Mouse (Mus musculus): ENCODE results near the gene Cacnb1. TPM values are rescaled to one million over a fixed set of nuclear protein-coding genes. Genes with fewer than 3 reads are reported as not detected.

The Cacnb1 gene
- 100 to 1,000 TPM; 154 to 170 TPM for total RNA-seq (2021)
- long read RNA-seq, experiment 1, transcript Cacnb1-205 (13 exons, 1,745 nt), result minor isoform, 14 of 74 reads
- long read RNA-seq, experiment 1, transcript Cacnb1-201 (14 exons, 3,396 nt), result major isoform, 26 of 74 reads
- long read RNA-seq, experiment 1, partial matches to known transcripts, result 11 of 74 reads
- long read RNA-seq, experiment 1, other reads (novel, unspliced or antisense), result 21 of 74 reads
- long read RNA-seq, experiment 2, transcript Cacnb1-201 (14 exons, 3,396 nt), result minor isoform, 17 of 83 reads
- long read RNA-seq, experiment 2, transcript Cacnb1-205 (13 exons, 1,745 nt), result major isoform, 22 of 83 reads
- long read RNA-seq, experiment 2, partial matches to known transcripts, result 9 of 83 reads
- long read RNA-seq, experiment 2, other reads (novel, unspliced or antisense), result 34 of 83 reads

DNA sequence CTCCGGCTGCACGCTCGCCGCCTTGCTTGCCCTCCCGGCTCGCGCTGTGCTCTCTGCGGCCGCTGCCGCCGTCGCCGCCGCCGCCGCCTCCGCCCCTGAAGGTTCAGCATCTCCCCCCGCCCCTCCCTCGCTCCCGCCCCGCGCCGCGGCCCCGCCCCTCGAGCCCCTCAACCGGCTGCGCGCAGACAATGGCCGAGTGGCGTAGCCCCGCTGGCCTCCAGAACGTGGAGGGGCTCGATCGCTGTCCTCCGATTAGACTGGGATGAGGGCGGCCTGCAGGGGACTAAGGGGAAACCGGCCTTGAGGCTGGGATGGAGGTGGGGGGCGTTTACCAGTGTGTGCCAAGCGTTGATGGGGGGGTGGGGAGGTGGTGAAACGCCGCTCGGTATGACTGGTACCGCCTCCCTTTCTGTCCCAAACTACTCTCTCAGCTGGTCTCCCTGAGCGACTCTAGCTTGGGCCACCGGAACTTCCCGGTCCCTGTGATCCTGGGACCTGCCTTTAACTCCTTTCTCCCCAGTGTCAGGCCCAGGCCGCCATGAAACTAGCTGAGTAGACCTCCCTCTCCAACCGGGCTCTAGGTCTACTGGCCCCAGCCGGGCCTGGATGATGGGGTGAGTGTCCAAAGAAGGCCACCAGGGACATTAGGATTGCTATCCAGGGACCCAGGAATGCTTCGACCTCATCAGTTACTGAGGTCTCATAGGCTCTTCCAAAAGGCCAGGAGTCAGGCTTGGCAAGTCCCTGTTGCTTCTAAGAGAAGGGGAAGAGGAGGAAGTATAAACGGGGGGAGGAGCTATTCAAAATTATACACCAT lies at the start of gene Cacnb1:
Gene Cacnb1 (minus strand): TSS at position 480 of the 817 bp plus-strand sequence.
- peak in 1 of 2 experiments; percentile 63 for DNase-seq (ENCODE audit: low spot score in 2 of 2)

GRCm38 (mm10) chr11:98067255-98067654 lies 44.4 kb upstream of the Cacnb1 start:
- no peak for DNase-seq (ENCODE audit: low spot score in 2 of 2)

DNA sequence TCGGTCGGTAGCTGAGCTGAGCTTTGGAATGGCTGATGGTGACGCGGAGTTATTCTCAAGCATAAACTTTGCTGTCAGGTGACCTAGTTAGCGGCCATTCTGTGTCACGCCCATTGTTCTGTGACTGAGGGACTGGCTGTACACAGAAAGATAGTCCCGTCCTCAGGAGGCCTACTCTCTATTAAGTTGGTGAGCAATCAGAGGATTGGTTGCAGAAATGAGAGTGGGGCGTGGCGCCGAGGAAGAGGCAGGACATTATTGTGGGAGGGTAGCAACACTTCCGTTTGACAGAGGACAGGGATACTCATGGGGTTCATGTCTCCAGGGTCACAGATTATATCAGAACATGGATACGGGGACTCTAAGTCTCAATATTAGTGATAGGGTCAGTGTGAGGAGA lies 43.4 kb upstream of the Cacnb1 start:
- no peak for DNase-seq (ENCODE audit: low spot score in 2 of 2)

DNA sequence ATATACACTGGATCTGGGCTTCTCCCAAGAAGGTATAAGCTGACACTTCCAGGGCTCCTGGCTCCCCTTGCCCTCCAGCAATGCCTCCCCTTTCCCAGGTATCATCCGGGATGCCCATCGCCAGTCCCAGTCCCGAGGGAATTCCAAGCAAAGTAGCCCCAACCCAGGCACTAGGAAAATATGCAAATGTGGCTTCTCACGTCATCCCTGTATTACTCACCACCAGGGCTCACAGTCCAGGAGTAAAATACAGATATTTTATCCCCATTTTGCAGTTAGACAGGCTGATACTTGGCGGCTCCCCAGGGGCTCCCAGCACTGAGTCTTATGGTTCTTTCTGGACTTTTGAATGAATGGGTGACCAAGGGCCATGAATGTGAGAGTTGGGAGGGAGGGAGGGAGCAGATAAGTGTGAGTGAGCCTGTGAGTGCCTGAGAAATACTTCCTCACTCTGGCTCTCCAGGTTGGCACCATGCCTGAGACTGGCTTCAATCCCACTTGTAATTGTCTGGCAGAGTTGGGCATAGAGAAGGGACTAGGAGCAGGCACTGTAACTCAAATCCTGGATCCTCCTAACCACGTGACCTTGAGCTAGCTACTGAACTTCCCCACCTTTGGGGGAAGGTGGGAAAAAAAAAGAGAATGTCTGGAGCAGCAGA lies 39.2 kb upstream of the Cacnb1 start:
- peak in 1 of 2 experiments; percentile 70 for DNase-seq (ENCODE audit: low spot score in 2 of 2)

GRCm38 (mm10) chr11:98061441-98061840 lies 38.6 kb upstream of the Cacnb1 start:
- DNase-seq (ENCODE audit: low spot score in 2 of 2), result no peak

DNA sequence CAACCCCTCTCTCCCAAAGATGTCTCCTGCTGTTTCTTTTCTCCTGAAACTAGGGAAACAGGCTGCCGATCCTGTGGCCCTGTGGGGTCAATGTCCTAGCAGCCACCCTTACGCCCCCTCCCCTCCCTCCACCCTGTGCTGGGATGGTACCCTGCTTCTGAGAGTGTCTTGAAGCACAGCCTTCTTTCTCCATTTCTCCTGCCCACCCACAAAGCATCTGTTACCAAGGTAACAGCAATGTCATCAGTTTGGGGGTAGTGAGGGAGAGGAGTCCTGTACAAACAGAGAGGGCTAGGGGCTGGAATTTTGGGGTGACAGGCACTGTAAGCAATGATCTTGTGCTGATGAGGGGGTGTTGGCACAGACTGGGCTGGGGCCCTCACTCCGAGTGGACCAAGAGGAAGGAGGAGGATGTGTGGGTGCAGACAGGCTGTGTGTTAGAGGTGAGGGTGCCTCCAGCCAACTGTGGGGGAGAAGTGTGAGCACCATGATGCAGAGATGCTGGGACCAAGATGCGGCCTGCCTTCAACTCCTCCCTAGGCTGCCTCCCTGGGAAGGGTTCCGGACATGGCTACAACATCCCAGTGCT lies 37.4 kb upstream of the Cacnb1 start:
- peak; percentile 50 to 68 for DNase-seq (ENCODE audit: low spot score in 2 of 2)

- peak; percentile 31 to 47 for DNase-seq (ENCODE audit: low spot score in 2 of 2)
Measured at GRCm38 (mm10) chr11:98059662-98060061, 36.8 kb upstream of the Cacnb1 start.

DNA sequence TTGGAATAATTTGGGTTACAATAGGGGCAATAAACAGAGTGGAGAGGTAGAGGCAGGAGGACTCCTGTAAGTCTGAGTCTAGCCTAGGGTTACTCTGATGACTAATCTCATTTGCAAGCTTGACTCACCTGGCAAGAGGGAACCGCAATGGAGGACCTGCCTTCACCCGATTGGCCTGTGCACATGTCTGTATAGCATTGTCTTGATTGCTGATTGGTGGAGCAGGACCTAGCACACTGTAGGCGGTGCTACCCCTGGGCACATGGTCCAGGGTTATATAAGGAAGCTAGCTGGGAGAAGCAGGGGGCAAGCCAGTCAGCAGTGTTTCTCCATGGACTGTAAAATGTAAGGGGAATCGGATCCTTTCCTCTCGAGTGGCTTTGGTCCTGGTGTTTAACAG lies 35.2 kb upstream of the Cacnb1 start:
- DNase-seq (ENCODE audit: low spot score in 2 of 2), result no peak

- DNase-seq (ENCODE audit: low spot score in 2 of 2), result peak; percentile 44 to 62
Measured at GRCm38 (mm10) chr11:98057466-98057865, 34.6 kb upstream of the Cacnb1 start.

GRCm38 (mm10) chr11:98052989-98053834 lies 30.4 kb upstream of the Cacnb1 start, which contains the start of gene Stac2:
Gene Stac2 (minus strand): TSS chr11:98053462.
- DNase-seq (ENCODE audit: low spot score in 2 of 2), result peak; percentile 66 to 77

DNA sequence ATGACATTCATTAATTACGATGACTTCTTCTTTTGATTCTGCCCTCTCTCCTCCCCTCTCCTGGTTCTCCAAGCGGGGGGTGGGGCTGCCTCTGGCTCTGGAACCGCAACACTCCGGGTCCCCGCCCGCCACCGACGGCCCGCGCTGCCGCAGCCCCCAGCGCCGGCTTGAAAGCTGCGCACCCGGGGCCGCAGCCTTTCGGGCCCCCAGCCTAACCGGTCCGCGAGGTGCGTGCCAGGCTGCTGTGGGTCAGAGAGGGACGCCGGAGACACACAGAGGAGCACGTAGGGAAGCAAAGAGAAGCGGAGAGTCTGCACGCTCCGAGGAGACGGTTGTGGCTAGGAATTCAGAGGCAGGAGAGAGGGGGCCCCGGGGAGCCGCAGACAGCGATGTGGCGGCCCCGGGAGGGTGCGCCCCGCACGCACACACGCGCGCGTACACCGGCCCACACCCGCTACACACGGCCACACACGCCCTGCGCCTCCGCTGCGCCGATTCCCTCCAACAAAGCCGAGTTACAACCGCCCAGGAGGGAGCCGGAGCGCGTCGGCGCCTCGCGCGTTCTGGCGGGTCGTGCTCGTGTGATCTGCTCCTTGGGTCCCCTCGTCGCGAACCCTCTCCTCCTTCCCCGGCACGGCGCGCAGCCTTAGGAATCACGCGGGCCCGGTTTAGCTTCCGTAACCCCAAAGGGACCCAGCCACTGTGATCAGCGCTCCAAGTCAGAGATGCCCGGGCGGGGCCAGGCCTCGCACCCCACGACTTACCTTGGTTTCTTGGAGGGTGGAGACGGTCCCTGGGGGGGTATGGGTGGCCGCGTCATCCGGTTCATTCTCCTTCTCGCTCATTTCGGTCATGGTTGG lies 29.5 kb upstream of the Cacnb1 start:
- peak; percentile 36 to 60 for DNase-seq (ENCODE audit: low spot score in 2 of 2)

DNA sequence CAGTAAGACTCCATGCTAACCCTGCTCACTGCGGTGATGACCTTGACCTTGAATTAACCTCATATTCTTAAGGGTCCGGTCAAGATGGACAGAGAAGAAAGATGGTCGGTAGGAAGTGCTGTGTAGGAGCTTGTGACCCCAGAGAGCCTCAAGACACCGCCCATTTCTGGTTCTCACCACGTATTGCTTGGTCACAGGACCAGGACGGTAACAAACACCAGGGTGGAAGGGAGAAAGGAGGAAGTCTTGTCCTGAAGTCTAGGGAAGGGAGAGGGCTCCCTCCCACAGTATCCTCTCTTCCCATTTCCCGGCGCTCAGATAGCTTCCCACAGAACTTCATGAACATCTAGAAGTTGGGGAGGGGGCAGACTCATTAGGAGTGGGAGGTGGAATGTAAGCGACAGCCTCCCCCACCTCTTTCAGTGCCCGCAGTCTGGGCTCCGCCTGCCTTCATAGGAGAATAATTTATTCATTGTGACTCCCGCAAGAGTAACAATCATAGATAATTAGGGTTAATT lies 28.8 kb upstream of the Cacnb1 start:
- DNase-seq (ENCODE audit: low spot score in 2 of 2), result no peak

DNA sequence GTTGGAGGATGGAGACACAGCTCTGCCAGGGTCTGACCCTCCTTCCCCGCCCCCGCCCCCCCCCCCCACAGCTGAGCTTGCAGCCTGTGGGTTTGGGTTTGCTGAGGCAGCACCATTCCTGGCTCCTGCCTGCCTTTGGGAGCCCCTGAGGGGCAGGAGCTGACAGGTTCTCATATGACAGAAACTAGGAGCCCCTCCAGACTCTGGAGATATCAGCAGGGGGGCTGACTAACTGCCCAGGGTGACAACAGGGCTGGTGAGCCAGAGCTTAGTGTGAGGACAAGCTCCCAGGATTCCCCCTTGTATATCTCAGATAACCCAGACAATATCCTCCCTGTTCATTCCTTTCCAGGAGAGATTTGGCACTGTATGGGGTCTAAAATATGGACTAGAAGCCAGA lies 28.1 kb upstream of the Cacnb1 start:
- no peak for DNase-seq (ENCODE audit: low spot score in 2 of 2)

DNA sequence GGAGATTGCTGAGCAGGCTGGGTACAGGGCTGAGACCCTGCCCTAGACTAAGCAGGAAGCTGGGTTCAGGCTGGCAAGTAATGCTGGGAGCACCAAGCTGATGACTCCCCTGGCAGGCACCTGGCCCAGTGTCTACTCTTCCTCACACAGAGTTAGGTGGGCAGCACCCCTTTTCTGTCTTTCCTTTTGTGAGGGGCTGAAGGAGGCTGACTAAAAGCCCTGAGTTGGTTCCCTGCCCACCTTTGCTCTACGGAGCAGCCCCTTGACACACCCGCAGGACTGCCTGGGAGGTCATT lies 27.6 kb upstream of the Cacnb1 start:
- DNase-seq (ENCODE audit: low spot score in 2 of 2), result no peak

GRCm38 (mm10) chr11:98049672-98050519 lies 27.1 kb upstream of the Cacnb1 start:
- peak; percentile 32 to 51 for DNase-seq (ENCODE audit: low spot score in 2 of 2)

DNA sequence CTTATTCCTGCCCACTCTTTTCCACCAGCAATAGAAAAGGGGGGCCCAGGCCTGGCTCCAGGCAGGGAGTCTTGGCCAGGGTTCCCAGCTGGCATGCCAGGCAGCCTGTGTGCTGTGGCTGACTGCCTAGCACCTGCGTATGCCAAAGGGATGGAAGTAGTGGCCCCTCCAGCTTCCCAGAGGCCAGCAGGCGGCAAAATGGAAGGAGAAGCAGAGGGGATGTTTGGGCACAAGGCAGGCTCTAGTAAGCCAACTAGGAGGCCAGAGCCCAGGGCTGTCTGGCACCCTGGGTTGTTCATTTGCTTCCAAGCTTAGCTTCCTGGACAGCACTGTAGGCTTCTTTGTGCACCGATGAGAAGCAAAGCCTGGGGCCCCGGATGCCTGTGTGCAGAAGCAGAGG lies 24.9 kb upstream of the Cacnb1 start:
- peak in 1 of 2 experiments; percentile 36 for DNase-seq (ENCODE audit: low spot score in 2 of 2)

DNA sequence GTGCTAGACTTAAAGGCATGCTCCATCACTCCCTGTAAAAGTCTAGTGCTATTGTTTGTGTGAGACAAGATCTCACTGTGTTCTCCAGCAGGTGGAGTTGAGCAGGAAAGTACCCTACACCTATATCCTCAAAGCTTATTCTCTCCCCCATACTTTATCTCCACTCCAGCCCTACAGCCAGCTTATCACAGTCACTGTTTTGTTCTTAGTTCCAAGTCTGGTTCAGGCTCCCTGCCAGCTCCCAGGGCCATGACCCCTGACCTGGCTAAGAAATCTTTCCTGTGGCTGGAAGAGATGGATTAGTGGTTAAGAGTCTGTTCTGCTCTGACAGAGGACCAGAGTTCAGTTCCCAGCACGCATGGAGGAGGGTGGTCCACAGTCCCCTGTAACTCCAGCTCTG lies 23.6 kb upstream of the Cacnb1 start:
- DNase-seq (ENCODE audit: low spot score in 2 of 2), result no peak

- DNase-seq (ENCODE audit: low spot score in 2 of 2), result no peak
Measured at GRCm38 (mm10) chr11:98045596-98045995, 22.8 kb upstream of the Cacnb1 start.
